Mouse (Mus musculus): ENCODE data around the gene Rasd1. TPM values are rescaled to one million over a fixed set of nuclear protein-coding genes. Genes with fewer than 3 reads are reported as not detected.

Gene Rasd1
- polyA plus RNA-seq, 1 experiment: 0.82 TPM

DNA sequence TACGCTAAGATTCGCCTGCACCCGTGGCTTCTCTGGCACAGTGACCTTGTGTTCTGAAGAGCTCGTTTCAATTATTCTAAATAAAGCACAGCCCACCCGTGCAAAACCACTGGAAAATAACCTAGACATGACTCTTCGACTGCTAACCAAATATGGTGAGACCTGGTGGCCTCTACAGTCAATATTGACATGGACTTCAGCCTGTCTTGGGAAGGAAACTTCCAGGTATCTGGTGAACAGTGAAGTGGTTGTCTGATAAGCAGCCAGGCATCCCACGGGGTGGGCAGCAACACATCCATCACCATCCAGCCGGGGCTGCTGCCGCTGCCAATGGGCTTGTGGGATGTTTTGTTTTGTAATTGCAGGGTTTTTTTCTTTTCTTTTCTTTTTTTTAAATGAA, 29.6 kb upstream of the Rasd1 start:
- DNase-seq (ENCODE audit: low read depth in 1 of 2, low spot score in 2 of 2): no peak
- H3K4me1 ChIP-seq (ENCODE audit: control insufficient read depth, insufficient read depth, insufficient read length): no peaks in the 10 kb centered on the region
- H3K36me3 ChIP-seq (ENCODE audit: control insufficient read depth, insufficient read depth, low read length): no peaks in the 10 kb centered on the region
- TF ChIP-seq POLR2A (IDR thresholded peaks at IDR 0.05; ENCODE audit: low read depth, low read length) (no peak), CTCF (IDR thresholded peaks at IDR 0.05; ENCODE audit: extremely low read depth, insufficient read depth, insufficient read length, insufficient replicate concordance) (no peak)
- H3K27ac ChIP-seq (ENCODE audit: insufficient read depth, low read length): no peak overlapping the region
- H3K4me3 ChIP-seq (ENCODE audit: extremely low read depth, insufficient read depth, insufficient read length): no peak overlapping the region
- H3K27me3 ChIP-seq (ENCODE audit: control insufficient read depth, insufficient read depth, low read length): no peaks in the 10 kb centered on the region
- 75% methylated on average over 9 of the region's 9 CpGs for WGBS

DNA sequence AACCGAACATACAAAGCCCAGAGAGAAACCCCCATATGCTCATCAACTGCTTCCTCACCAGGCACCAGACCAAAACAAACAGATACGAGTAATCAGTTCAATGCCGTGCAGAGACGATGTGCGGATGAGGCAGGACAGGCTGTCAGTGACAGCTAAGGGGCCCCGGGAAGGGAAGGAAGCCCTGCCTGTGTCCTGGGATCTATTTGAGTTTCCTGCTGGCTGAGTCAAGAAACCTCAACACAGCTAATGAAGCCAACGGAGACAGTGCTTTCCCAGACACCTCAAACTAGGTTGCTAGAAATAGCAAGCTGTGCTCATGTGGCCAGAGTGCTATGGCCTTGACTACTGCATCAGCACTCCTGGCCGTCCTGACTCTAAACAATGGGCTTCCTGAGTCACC, 26.6 kb upstream of the Rasd1 start:
- TF ChIP-seq POLR2A (IDR thresholded peaks at IDR 0.05; ENCODE audit: low read depth, low read length) (no peak), CTCF (IDR thresholded peaks at IDR 0.05; ENCODE audit: extremely low read depth, insufficient read depth, insufficient read length, insufficient replicate concordance) (no peak)
- DNase-seq (ENCODE audit: low read depth in 1 of 2, low spot score in 2 of 2): no peak
- 78% methylated on average over 8 of the region's 8 CpGs for WGBS
- no peaks in the 10 kb centered on the region for H3K27me3 ChIP-seq (ENCODE audit: control insufficient read depth, insufficient read depth, low read length)
- H3K4me1 ChIP-seq (ENCODE audit: control insufficient read depth, insufficient read depth, insufficient read length): no peaks in the 10 kb centered on the region
- no peak overlapping the region for H3K4me3 ChIP-seq (ENCODE audit: extremely low read depth, insufficient read depth, insufficient read length)
- no peaks in the 10 kb centered on the region for H3K36me3 ChIP-seq (ENCODE audit: control insufficient read depth, insufficient read depth, low read length)
- H3K27ac ChIP-seq (ENCODE audit: insufficient read depth, low read length): no peak overlapping the region

DNA sequence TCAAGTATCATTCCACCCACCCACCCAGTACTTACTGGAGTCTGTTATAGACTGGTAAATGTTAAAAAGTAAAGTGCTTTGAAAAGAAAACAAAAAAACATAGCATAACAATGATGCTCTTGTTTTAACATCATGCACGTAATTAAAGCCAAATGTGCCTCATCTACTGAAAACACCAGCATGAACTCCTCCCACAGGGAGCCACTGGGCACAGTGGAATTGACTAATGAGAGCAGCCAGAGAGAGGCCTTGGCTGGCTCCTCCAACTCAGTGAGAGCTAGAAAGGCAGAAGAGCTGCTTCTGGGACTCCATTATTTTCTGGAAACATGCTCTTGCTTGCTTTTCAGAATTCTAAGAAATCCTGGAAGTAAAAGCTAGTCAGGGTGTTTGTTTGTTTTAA, 24.7 kb upstream of the Rasd1 start:
- H3K27ac ChIP-seq (ENCODE audit: insufficient read depth, low read length): no peak overlapping the region
- no peak for DNase-seq (ENCODE audit: low read depth in 1 of 2, low spot score in 2 of 2)
- H3K4me3 ChIP-seq (ENCODE audit: extremely low read depth, insufficient read depth, insufficient read length): no peak overlapping the region
- H3K4me1 ChIP-seq (ENCODE audit: control insufficient read depth, insufficient read depth, insufficient read length): no peaks in the 10 kb centered on the region
- H3K36me3 ChIP-seq (ENCODE audit: control insufficient read depth, insufficient read depth, low read length): no peaks in the 10 kb centered on the region
- 91% methylated on average over 1 of the region's 1 CpGs for WGBS
- no peak for TF ChIP-seq CTCF (IDR thresholded peaks at IDR 0.05; ENCODE audit: extremely low read depth, insufficient read depth, insufficient read length, insufficient replicate concordance)
- no peak for TF ChIP-seq POLR2A (IDR thresholded peaks at IDR 0.05; ENCODE audit: low read depth, low read length)
- no peaks in the 10 kb centered on the region for H3K27me3 ChIP-seq (ENCODE audit: control insufficient read depth, insufficient read depth, low read length)

DNA sequence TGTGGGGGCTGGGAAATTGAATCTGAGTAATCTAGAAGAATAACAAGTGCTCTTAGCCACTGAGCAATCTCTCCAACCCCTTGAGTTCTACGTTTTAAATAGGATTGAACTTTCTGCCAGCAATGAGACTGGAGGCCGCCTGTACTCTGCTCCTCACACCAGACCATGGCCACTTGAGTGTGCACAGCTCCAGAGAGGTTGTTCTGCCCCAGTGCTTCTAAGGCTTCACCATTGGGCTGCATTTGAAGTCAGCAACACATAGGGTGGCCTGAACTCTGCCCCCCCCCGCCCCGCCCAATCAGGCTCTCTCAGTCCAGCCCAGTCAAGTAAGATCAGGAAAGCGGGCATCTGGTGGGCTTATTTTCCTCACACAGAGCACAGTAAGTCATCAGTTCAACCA, 13.1 kb upstream of the Rasd1 start:
- TF ChIP-seq POLR2A (IDR thresholded peaks at IDR 0.05; ENCODE audit: low read depth, low read length) (no peak), CTCF (IDR thresholded peaks at IDR 0.05; ENCODE audit: extremely low read depth, insufficient read depth, insufficient read length, insufficient replicate concordance) (no peak)
- no peaks in the 10 kb centered on the region for H3K36me3 ChIP-seq (ENCODE audit: control insufficient read depth, insufficient read depth, low read length)
- no peaks in the 10 kb centered on the region for H3K27me3 ChIP-seq (ENCODE audit: control insufficient read depth, insufficient read depth, low read length)
- 82% methylated on average over 5 of the region's 5 CpGs for WGBS
- H3K27ac ChIP-seq (ENCODE audit: insufficient read depth, low read length): no peak overlapping the region
- no peak overlapping the region for H3K4me3 ChIP-seq (ENCODE audit: extremely low read depth, insufficient read depth, insufficient read length)
- no peak for DNase-seq (ENCODE audit: low read depth in 1 of 2, low spot score in 2 of 2)
- H3K4me1 ChIP-seq (ENCODE audit: control insufficient read depth, insufficient read depth, insufficient read length): no peaks in the 10 kb centered on the region

DNA sequence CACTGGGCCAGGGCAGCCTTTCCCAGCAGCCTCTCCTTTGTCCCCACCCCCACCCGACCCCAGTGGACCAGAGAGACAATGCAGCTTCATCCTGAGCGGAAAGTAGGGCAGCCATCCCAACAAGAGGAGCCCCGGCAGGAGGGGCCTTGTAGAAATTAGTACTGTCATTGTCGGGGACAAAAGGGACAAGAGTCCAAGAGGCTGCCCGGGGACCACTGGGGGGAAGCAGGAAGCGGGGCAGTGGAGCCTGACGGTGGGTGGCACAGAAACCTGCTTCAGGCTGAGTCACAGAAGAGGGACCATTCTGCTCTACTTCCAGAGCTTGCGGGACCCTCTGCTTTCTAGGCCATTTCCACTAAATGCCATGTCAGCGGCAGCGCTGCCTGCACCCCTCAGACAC, 10.5 kb upstream of the Rasd1 start:
- TF ChIP-seq POLR2A (IDR thresholded peaks at IDR 0.05; ENCODE audit: low read depth, low read length): no peak
- Histone ChIP-seq H3K27ac (ENCODE audit: insufficient read depth, low read length) (no peak overlapping the region), H3K4me1 (ENCODE audit: control insufficient read depth, insufficient read depth, insufficient read length) (no peaks in the 10 kb centered on the region), H3K27me3 (ENCODE audit: control insufficient read depth, insufficient read depth, low read length) (no peaks in the 10 kb centered on the region), H3K36me3 (ENCODE audit: control insufficient read depth, insufficient read depth, low read length) (no peaks in the 10 kb centered on the region), H3K4me3 (ENCODE audit: extremely low read depth, insufficient read depth, insufficient read length) (no peak overlapping the region)
- WGBS: 78% methylated on average over 10 of the region's 10 CpGs
- DNase-seq (ENCODE audit: low read depth in 1 of 2, low spot score in 2 of 2): no peak

DNA sequence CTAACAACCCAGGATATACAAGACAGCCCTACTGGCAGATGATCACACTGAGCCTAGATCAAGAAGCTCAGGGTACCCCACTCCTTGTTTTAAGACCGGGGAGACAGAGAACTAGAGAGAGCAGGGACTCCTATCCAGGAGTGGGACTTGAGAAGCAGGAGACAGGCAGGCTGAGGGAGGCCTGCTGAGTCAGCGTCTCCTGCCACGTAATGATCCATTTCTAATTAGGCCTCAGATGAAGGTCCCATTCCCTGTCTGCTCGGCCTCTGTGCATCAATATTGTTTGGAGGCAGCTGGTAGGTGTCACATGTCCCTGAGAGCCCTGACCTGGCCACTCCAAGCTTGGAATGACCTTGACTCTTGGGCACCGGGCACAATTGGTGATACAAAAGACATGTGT, 8.6 kb upstream of the Rasd1 start:
- no peak for DNase-seq (ENCODE audit: low read depth in 1 of 2, low spot score in 2 of 2)
- 83% methylated on average over 5 of the region's 5 CpGs for WGBS
- Histone ChIP-seq H3K27ac (ENCODE audit: insufficient read depth, low read length) (no peak overlapping the region), H3K27me3 (ENCODE audit: control insufficient read depth, insufficient read depth, low read length) (no peaks in the 10 kb centered on the region), H3K4me1 (ENCODE audit: control insufficient read depth, insufficient read depth, insufficient read length) (no peaks in the 10 kb centered on the region), H3K4me3 (ENCODE audit: extremely low read depth, insufficient read depth, insufficient read length) (no peak overlapping the region), H3K36me3 (ENCODE audit: control insufficient read depth, insufficient read depth, low read length) (no peaks in the 10 kb centered on the region)
- no peak for TF ChIP-seq CTCF (IDR thresholded peaks at IDR 0.05; ENCODE audit: extremely low read depth, insufficient read depth, insufficient read length, insufficient replicate concordance)
- TF ChIP-seq POLR2A (IDR thresholded peaks at IDR 0.05; ENCODE audit: low read depth, low read length): no peak

DNA sequence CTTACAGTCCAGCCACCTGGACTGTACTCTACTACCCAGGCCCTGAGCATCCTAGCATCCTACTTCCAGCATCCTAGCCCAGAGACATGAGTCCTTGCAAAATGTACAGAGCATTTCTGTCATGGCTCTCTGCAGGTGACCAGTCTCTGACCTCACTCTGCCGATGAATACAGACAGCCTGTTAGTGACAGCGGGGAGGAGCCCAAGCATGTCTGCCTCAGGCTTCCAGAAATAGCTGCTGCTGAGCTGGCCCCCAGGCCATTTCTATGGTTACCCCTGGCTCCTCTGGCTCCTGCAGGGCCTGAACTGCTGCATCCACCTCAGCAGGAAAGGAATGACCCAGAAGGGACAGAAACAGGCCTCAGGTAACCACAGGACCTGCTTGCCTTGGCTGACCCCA, 6.9 kb upstream of the Rasd1 start:
- no peaks in the 10 kb centered on the region for H3K36me3 ChIP-seq (ENCODE audit: control insufficient read depth, insufficient read depth, low read length)
- no peaks in the 10 kb centered on the region for H3K27me3 ChIP-seq (ENCODE audit: control insufficient read depth, insufficient read depth, low read length)
- WGBS: 82% methylated on average over 2 of the region's 2 CpGs
- H3K4me1 ChIP-seq (ENCODE audit: control insufficient read depth, insufficient read depth, insufficient read length): no peaks in the 10 kb centered on the region
- no peak for TF ChIP-seq CTCF (IDR thresholded peaks at IDR 0.05; ENCODE audit: extremely low read depth, insufficient read depth, insufficient read length, insufficient replicate concordance)
- no peak for TF ChIP-seq POLR2A (IDR thresholded peaks at IDR 0.05; ENCODE audit: low read depth, low read length)
- H3K27ac ChIP-seq (ENCODE audit: insufficient read depth, low read length): no peak overlapping the region
- no peak overlapping the region for H3K4me3 ChIP-seq (ENCODE audit: extremely low read depth, insufficient read depth, insufficient read length)
- no peak for DNase-seq (ENCODE audit: low read depth in 1 of 2, low spot score in 2 of 2)

Measured in spleen, adult 2 months (tissue).